Comparison of ENCODE assay signal across 9 mouse cellular contexts in genomic region chr11:74554683-74555341, GRCm38 (mm10). TPM values are rescaled to one million over a fixed set of nuclear protein-coding genes. Genes with fewer than 3 reads are reported as not detected.
DNase-seq lines count a peak whose midpoint lies in the region; ATAC-seq and TF ChIP-seq lines count a peak whose summit lies in the region.
"Had no signal": no experiment of that assay in that cellular context is flagged by ENCODE, and none has a peak within 500 bp of the region (broad histone marks: within the 10 kb centered on the region; RNA-seq: fewer than 3 reads in every experiment).

No protein-coding gene starts in this region.

- no peaks in the 10 kb centered on the region for H3K4me1 ChIP-seq in embryonic facial prominence, embryonic 14.5 days (ENCODE audit: control insufficient read depth, insufficient read depth, low read length)
- peaks cover 16% of the 10 kb centered on the region for H3K4me1 ChIP-seq in intestine, embryonic 15.5 days (replicated peaks)
- H3K4me1 ChIP-seq in heart, adult 2 months (ENCODE audit: control insufficient read depth, insufficient read depth, low read length): peaks cover 4% of the 10 kb centered on the region
- peaks cover 9% of the 10 kb centered on the region for H3K4me1 ChIP-seq in lung, adult 2 months (ENCODE audit: control insufficient read depth, insufficient read depth, low read length)

- no peak for TF ChIP-seq CTCF in heart, adult 2 months (IDR thresholded peaks at IDR 0.05)
- TF ChIP-seq CTCF in lung, adult 2 months (IDR thresholded peaks at IDR 0.05; ENCODE audit: insufficient read depth, low read length): no peak

- no peak for TF ChIP-seq POLR2A in heart, adult 2 months (IDR thresholded peaks at IDR 0.05; ENCODE audit: insufficient read depth, low read depth, low read length)
- no peak for TF ChIP-seq POLR2A in lung, adult 2 months (IDR thresholded peaks at IDR 0.05; ENCODE audit: borderline replicate concordance, extremely low read depth, low read depth, low read length)

- intact Hi-C loops in heart, adult 2 months (cut with DNase I): no loop called here

- no peak overlapping the region for H3K4me3 ChIP-seq in embryonic facial prominence, embryonic 14.5 days (ENCODE audit: low read depth, low read length)
- no peak overlapping the region for H3K4me3 ChIP-seq in intestine, embryonic 15.5 days (replicated peaks)
- no peak overlapping the region for H3K4me3 ChIP-seq in heart, adult 2 months
- H3K4me3 ChIP-seq in lung, adult 2 months (replicated peaks; ENCODE audit: extremely low read depth, low read depth, low read length): no peak overlapping the region

- no peaks in the 10 kb centered on the region for H3K9me3 ChIP-seq in embryonic facial prominence, embryonic 14.5 days (ENCODE audit: control insufficient read depth, low read length)
- no peaks in the 10 kb centered on the region for H3K9me3 ChIP-seq in intestine, embryonic 15.5 days

- peak; percentile 74 for DNase-seq in right cerebral cortex, adult 18-20 months
- DNase-seq in right cerebral cortex, postnatal 4 days: no peak
- peak; percentile 79 for DNase-seq in embryonic facial prominence, embryonic 14.5 days (ENCODE audit: low spot score)
- peak; percentile 53 for DNase-seq in retina, postnatal 1 day
- no peak for DNase-seq in spleen, adult 12 weeks (ENCODE audit: low spot score)
- DNase-seq in heart, adult 2 months: no peak
- DNase-seq in lung, adult 2 months: no peak
- DNase-seq: kidney, adult 18-20 months had no signal

- no peaks in the 10 kb centered on the region for H3K79me2 ChIP-seq in heart, adult 2 months (replicated peaks; ENCODE audit: control insufficient read depth, insufficient read depth, low read length)

- no peak overlapping the region; the same call in 1 of the 2 replicates for H3K27ac ChIP-seq in embryonic facial prominence, embryonic 14.5 days (replicated peaks; ENCODE audit: low read depth, low read length)
- H3K27ac ChIP-seq in intestine, embryonic 15.5 days: no peak overlapping the region
- no peak overlapping the region for H3K27ac ChIP-seq in heart, adult 2 months

- ATAC-seq in embryonic facial prominence, embryonic 14.5 days (ENCODE audit: low read depth): peak; percentile 64
- peak; percentile 73 for ATAC-seq in intestine, embryonic 15.5 days

- TF ChIP-seq EP300 in heart, adult 2 months (IDR thresholded peaks at IDR 0.05; ENCODE audit: insufficient read depth, low read depth, low read length): no peak

- no peaks in the 10 kb centered on the region for H3K27me3 ChIP-seq in embryonic facial prominence, embryonic 14.5 days (replicated peaks; ENCODE audit: control insufficient read depth, insufficient read depth, low read length)
- H3K27me3 ChIP-seq in intestine, embryonic 15.5 days (replicated peaks): no peaks in the 10 kb centered on the region
- H3K27me3 ChIP-seq in heart, adult 2 months (ENCODE audit: control insufficient read depth, insufficient read depth, low read length): no peaks in the 10 kb centered on the region

- 58% methylated on average over 15 of the region's 15 CpGs for WGBS in embryonic facial prominence, embryonic 14.5 days
- WGBS in intestine, embryonic 15.5 days: 50% methylated on average over 15 of the region's 15 CpGs
- WGBS in heart, adult 2 months: 76% methylated on average over 15 of the region's 15 CpGs
- 59% methylated on average over 15 of the region's 15 CpGs for WGBS in lung, adult 2 months

- no peak overlapping the region for H3K9ac ChIP-seq in embryonic facial prominence, embryonic 14.5 days (ENCODE audit: low read depth, low read length)
- H3K9ac ChIP-seq in intestine, embryonic 15.5 days: no peak overlapping the region
- H3K9ac ChIP-seq in heart, adult 2 months (ENCODE audit: low read depth, low read length): no peak overlapping the region

- no peak overlapping the region for H3K4me2 ChIP-seq in embryonic facial prominence, embryonic 14.5 days (ENCODE audit: low read depth, low read length)
- no peak overlapping the region for H3K4me2 ChIP-seq in intestine, embryonic 15.5 days (replicated peaks)

- H3K36me3 ChIP-seq in embryonic facial prominence, embryonic 14.5 days (ENCODE audit: control insufficient read depth, insufficient read depth, low read length): no peaks in the 10 kb centered on the region
- H3K36me3 ChIP-seq in intestine, embryonic 15.5 days: no peaks in the 10 kb centered on the region
- H3K36me3 ChIP-seq in heart, adult 2 months (ENCODE audit: control insufficient read depth, insufficient read depth, low read length): no peaks in the 10 kb centered on the region

RNA-seq across cellular contexts. Expression of gene Rap1gap2, which starts 55.9 kb away (rescaled TPM):
- 3.4 and 3.6 TPM in 2 replicates for polyA plus RNA-seq in embryonic facial prominence, embryonic 14.5 days (2014; fragmentation: Nextera tagmentation; extraction: Ambion mirVana)
- 12.1 and 12.4 TPM in 2 replicates for polyA plus RNA-seq in intestine, embryonic 15.5 days (2015; fragmentation: Nextera tagmentation; extraction: Ambion mirVana)
- 10 to 100 TPM; 82.7 to 88.9 TPM for total RNA-seq in heart, adult 2 months (2021)
- polyA plus RNA-seq in heart, adult 2 months (2012; rRNA removed): 43.9 and 78.5 TPM in 2 replicates
- 7.0 and 8.9 TPM in 2 replicates for polyA plus RNA-seq in lung, adult 2 months (2012; rRNA removed)

Comparison
In these comparisons a context has a peak if more than half of its experiments do, and no peak if none do; other contexts are left out.
1. DNase-seq: peak in right cerebral cortex, adult 18-20 months (single experiment), embryonic facial prominence, embryonic 14.5 days (single experiment) and retina, postnatal 1 day (single experiment); none in right cerebral cortex, postnatal 4 days (single experiment), spleen, adult 12 weeks (single experiment), heart, adult 2 months (0 of 2) and lung, adult 2 months (single experiment).